Mouse (Mus musculus): ENCODE data around the gene Tfpi. TPM values are rescaled to one million over a fixed set of nuclear protein-coding genes. Genes with fewer than 3 reads are reported as not detected.

The Tfpi gene
- polyA plus RNA-seq, 1 experiment from 2014 or later: 12.5 TPM

GRCm38 (mm10) chr2:84498921-84499320 is 22.3 kb upstream of the Tfpi start:
- no peak overlapping the region for H3K27ac ChIP-seq
- WGBS: 70% methylated on average over 3 of the region's 3 CpGs
- DNase-seq (ENCODE audit: low spot score): no peak
- no peaks in the 10 kb centered on the region for H3K27me3 ChIP-seq (ENCODE audit: low read depth, poor library complexity, severe bottlenecking)
- no peak overlapping the region for H3K4me3 ChIP-seq
- no peaks in the 10 kb centered on the region for H3K4me1 ChIP-seq
- no peaks in the 10 kb centered on the region for H3K9me3 ChIP-seq (replicated peaks)
- no peaks in the 10 kb centered on the region for H3K36me3 ChIP-seq

GRCm38 (mm10) chr2:84495108-84495507 is 18.5 kb upstream of the Tfpi start:
- no peaks in the 10 kb centered on the region for H3K36me3 ChIP-seq
- H3K27me3 ChIP-seq (ENCODE audit: low read depth, poor library complexity, severe bottlenecking): no peaks in the 10 kb centered on the region
- no peaks in the 10 kb centered on the region for H3K4me1 ChIP-seq
- no peak overlapping the region for H3K4me3 ChIP-seq
- H3K27ac ChIP-seq: no peak overlapping the region
- no peaks in the 10 kb centered on the region for H3K9me3 ChIP-seq (replicated peaks)
- WGBS: 91% methylated on average over 3 of the region's 3 CpGs
- DNase-seq (ENCODE audit: low spot score): no peak

DNA sequence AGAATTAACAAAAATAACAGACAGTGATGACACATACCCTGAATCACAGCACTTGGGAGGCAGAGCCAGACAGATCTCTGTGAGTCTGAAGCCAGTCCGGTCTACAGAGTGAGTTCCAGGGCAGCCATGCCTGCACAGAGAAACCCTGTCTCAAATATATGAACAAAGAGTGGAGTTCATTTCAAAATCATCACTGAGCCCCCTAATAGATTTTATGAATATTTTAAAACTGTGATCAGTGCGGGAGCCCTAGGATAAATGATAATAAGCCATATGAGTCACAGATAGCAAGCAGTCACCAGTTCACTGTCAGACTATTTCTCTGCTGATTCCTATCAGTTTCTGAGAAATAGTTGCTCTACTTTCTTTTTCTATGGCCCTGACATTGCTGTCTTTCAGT is 17.1 kb upstream of the Tfpi start:
- no peaks in the 10 kb centered on the region for H3K9me3 ChIP-seq (replicated peaks)
- no peak overlapping the region for H3K4me3 ChIP-seq
- H3K4me1 ChIP-seq: no peaks in the 10 kb centered on the region
- H3K27ac ChIP-seq: no peak overlapping the region
- 92% methylated on average over 2 of the region's 2 CpGs for WGBS
- no peaks in the 10 kb centered on the region for H3K27me3 ChIP-seq (ENCODE audit: low read depth, poor library complexity, severe bottlenecking)
- H3K36me3 ChIP-seq: no peaks in the 10 kb centered on the region
- no peak for DNase-seq (ENCODE audit: low spot score)

- Histone ChIP-seq H3K4me1 (no peaks in the 10 kb centered on the region), H3K4me3 (no peak overlapping the region), H3K27ac (no peak overlapping the region), H3K27me3 (ENCODE audit: low read depth, poor library complexity, severe bottlenecking) (no peaks in the 10 kb centered on the region), H3K36me3 (no peaks in the 10 kb centered on the region), H3K9me3 (replicated peaks) (no peaks in the 10 kb centered on the region)
- no peak for DNase-seq (ENCODE audit: low spot score)
- WGBS: 85% methylated on average over 1 of the region's 1 CpGs
Observed at GRCm38 (mm10) chr2:84491715-84492114, 15.1 kb upstream of the Tfpi start.

DNA sequence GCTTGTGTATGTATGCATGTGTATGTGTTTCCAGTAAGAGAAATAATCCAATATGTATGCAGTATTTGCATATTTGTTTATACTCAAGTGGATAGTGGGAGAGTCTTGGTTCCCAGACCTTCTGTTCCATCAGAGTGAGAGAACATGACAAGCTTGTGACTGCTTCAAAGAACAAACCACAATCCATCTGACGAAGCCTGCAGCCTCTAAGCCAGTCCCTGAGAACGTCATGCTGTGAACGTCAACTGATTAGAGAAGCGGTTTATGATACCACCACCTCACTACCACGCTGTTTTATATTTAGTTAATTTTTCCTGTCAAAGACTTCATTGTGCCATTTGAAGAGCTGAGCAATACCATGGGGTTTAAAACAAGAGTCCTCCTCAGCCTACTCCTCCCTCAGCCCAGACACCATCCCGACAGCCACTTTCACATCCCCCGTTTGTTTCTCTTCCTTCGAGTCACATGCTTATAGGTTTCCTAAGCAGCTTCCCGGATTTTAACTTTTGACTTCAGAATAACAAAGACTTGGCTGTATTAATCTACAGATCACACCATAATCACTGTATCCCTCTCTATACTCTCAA is 11.2 kb upstream of the Tfpi start:
- H3K9me3 ChIP-seq (replicated peaks): no peaks in the 10 kb centered on the region
- DNase-seq (ENCODE audit: low spot score): no peak
- H3K4me1 ChIP-seq: no peaks in the 10 kb centered on the region
- no peak overlapping the region for H3K27ac ChIP-seq
- no peaks in the 10 kb centered on the region for H3K27me3 ChIP-seq (ENCODE audit: low read depth, poor library complexity, severe bottlenecking)
- no peaks in the 10 kb centered on the region for H3K36me3 ChIP-seq
- WGBS: 80% methylated on average over 9 of the region's 9 CpGs
- no peak overlapping the region for H3K4me3 ChIP-seq

DNA sequence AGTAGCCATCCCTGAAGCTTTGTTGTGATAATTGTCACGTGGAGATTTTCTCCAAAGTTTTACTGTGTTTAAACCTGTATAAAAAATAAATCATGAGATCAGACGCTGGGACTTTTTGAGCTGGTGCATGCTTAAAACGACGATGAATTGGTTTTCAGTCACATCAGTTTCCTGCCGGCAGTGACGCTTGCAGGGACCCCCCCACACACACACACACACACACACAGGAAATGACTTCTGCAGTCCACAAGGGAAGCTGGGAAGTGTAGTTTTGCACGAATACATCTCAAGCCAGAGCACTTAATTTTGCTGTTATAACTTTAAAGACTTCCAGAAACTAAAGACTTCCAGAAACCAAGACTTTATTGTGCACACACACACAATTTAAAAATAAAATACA is 5.3 kb upstream of the Tfpi start:
- Histone ChIP-seq H3K36me3 (no peaks in the 10 kb centered on the region), H3K9me3 (replicated peaks) (no peaks in the 10 kb centered on the region), H3K4me3 (peak overlapping the region; percentile 22; the same call in 1 of the 2 replicates), H3K27ac (no peak overlapping the region), H3K27me3 (ENCODE audit: low read depth, poor library complexity, severe bottlenecking) (no peaks in the 10 kb centered on the region), H3K4me1 (peaks cover 5% of the 10 kb centered on the region)
- WGBS: 58% methylated on average over 7 of the region's 7 CpGs
- DNase-seq (ENCODE audit: low spot score): peak; percentile 51

DNA sequence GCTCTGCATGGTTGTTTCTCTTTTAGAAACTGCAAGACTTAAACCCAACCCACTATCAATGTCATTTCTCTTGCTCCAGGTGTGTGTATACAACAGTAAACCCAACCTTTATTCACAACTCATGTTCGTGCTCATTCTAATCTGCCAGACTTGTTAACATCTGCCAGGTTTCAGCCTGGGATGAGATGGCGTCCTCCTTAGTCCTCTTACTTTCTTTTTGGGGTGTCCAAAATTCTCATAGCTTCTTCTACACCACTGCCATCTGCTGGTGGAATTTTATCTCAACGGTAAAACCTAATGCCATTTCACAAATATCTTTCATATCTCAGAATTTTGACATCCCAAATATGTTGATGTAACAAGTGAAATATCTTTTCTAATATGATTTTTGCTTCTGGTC is 2.5 kb upstream of the Tfpi start:
- no peak overlapping the region for H3K4me3 ChIP-seq
- DNase-seq (ENCODE audit: low spot score): no peak
- H3K4me1 ChIP-seq: peaks cover 32% of the 10 kb centered on the region
- no peaks in the 10 kb centered on the region for H3K36me3 ChIP-seq
- H3K27me3 ChIP-seq (ENCODE audit: low read depth, poor library complexity, severe bottlenecking): no peaks in the 10 kb centered on the region
- WGBS: 37% methylated on average over 3 of the region's 3 CpGs
- no peaks in the 10 kb centered on the region for H3K9me3 ChIP-seq (replicated peaks)
- no peak overlapping the region for H3K27ac ChIP-seq

DNA sequence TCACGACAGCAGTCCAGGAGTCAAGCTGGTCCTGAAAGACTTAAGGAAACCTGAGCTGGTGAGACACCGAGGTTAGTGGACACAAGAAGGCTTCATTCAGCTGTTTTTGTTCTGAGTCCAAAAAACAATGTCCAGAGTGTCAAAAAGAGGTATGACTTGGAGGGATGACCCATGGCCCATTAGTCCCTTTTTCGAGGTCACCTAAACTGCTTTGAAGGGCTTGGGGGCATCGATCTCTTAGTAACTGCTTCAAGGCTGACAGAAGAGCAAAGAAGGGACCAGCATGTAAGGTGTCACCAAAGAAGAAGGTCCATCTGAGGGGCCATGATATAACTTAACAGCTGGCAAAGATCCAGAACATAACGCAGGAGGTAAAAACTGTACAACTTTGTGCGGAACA is 1.2 kb upstream of the Tfpi start:
- Histone ChIP-seq H3K4me3 (no peak overlapping the region), H3K27ac (peak overlapping the region; percentile 36; the same call in 1 of the 2 replicates), H3K4me1 (peaks cover 33% of the 10 kb centered on the region), H3K9me3 (replicated peaks) (no peaks in the 10 kb centered on the region), H3K36me3 (no peaks in the 10 kb centered on the region), H3K27me3 (ENCODE audit: low read depth, poor library complexity, severe bottlenecking) (no peaks in the 10 kb centered on the region)
- 89% methylated on average over 6 of the region's 6 CpGs for WGBS
- DNase-seq (ENCODE audit: low spot score): no peak

DNA sequence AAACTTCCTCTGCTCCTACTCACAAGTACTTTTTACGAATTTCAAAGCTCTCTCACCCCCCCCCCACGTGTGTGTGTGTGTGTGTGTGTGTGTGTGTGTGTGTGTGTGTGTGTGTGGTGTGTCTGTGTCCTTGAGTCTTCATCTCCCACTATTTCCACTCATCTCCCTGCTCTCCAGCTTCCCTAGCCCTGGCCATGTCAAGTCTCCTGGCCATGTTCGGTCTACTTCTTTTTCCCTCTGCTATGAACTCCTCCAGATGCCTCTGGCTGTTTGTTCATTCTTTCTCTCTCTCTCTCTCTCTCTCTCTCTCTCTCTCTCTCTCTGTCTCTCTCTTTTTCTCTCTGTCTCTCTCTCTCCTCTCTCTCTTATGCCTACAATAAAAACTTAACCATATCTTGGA is 444 bp downstream of the Tfpi start:
- no peaks in the 10 kb centered on the region for H3K27me3 ChIP-seq (ENCODE audit: low read depth, poor library complexity, severe bottlenecking)
- no peaks in the 10 kb centered on the region for H3K9me3 ChIP-seq (replicated peaks)
- H3K27ac ChIP-seq: peak overlapping the region; percentile 65
- 50% methylated on average over 3 of the region's 3 CpGs for WGBS
- H3K4me1 ChIP-seq: peaks cover 33% of the 10 kb centered on the region
- no peak for DNase-seq (ENCODE audit: low spot score)
- H3K4me3 ChIP-seq: peak overlapping the region; percentile 30
- no peaks in the 10 kb centered on the region for H3K36me3 ChIP-seq

DNA sequence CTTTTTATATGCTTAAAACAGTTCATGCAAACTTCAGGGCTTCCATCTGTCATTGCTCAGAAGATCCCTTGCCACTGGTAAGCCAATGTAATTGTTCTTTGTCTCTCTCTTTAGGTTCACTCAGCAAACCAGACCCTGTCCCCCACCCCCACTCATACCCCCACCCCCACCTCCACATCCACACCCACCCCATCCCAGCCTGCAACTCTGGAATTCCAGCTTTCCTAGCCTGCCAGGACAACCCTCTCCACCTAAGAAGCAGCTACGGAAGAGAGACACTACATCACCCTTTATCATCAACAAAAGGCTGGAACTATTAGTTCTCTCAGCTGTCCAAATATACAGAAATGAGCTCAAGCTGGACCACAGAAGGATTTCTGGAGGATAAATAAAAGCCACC is 974 bp downstream of the Tfpi start:
- peak overlapping the region; percentile 65 for H3K27ac ChIP-seq
- H3K9me3 ChIP-seq (replicated peaks): no peaks in the 10 kb centered on the region
- peaks cover 33% of the 10 kb centered on the region for H3K4me1 ChIP-seq
- WGBS: 14% methylated on average over 1 of the region's 1 CpGs
- H3K36me3 ChIP-seq: no peaks in the 10 kb centered on the region
- no peaks in the 10 kb centered on the region for H3K27me3 ChIP-seq (ENCODE audit: low read depth, poor library complexity, severe bottlenecking)
- H3K4me3 ChIP-seq: peak overlapping the region; percentile 30
- no peak for DNase-seq (ENCODE audit: low spot score)

DNA sequence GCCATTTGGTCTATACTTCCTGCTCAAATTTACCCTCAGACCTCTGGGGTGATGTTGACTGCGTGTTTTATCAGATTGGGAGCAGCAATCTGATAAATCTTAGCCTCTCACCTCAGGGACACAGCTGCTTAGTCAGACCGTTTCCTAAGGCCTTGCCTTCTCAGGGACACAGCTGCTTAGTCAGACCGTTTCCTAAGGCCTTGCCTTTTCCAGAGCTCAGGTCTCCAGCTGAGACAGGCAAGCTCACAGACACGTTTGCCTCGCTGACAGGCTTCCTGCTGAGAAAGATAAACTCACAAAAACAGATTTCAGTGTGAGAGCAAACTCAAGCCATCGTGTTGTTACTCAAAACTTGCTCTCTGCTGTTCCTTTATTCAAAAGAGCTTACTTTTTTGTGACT is 1.9 kb downstream of the Tfpi start:
- Histone ChIP-seq H3K27me3 (ENCODE audit: low read depth, poor library complexity, severe bottlenecking) (no peaks in the 10 kb centered on the region), H3K4me3 (no peak overlapping the region), H3K9me3 (replicated peaks) (no peaks in the 10 kb centered on the region), H3K36me3 (no peaks in the 10 kb centered on the region), H3K4me1 (peaks cover 33% of the 10 kb centered on the region), H3K27ac (peak overlapping the region; percentile 73)
- no peak for DNase-seq (ENCODE audit: low spot score)
- WGBS: 4% methylated on average over 6 of the region's 6 CpGs

- 76% methylated on average over 14 of the region's 14 CpGs for WGBS
- Histone ChIP-seq H3K27ac (peak overlapping the region; percentile 73), H3K4me3 (no peak overlapping the region), H3K27me3 (ENCODE audit: low read depth, poor library complexity, severe bottlenecking) (no peaks in the 10 kb centered on the region), H3K9me3 (replicated peaks) (no peaks in the 10 kb centered on the region), H3K36me3 (no peaks in the 10 kb centered on the region), H3K4me1 (peaks cover 33% of the 10 kb centered on the region)
- DNase-seq (ENCODE audit: low spot score): no peak
Observed at GRCm38 (mm10) chr2:84473941-84474530, 2.5 kb downstream of the Tfpi start.

DNA sequence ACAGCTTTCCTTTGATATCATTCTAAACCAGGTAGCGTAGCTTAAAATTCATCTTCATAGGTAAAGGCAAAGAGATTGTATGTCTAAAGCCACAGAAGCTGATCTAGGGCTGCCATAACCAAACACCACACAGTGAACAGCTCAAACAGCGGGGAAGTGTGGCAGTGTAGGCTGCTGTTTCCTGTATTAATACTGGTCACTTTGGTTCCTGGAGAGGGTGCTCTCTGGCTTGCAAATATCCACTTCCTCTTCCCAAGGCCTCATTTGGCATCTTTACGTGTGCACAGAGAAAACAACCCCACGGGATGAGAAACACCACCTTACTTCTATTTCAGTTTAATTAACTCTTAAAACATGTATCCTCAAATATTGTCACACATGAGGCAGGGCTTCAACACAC is 9.2 kb downstream of the Tfpi start:
- no peaks in the 10 kb centered on the region for H3K27me3 ChIP-seq (ENCODE audit: low read depth, poor library complexity, severe bottlenecking)
- 90% methylated on average over 4 of the region's 4 CpGs for WGBS
- H3K27ac ChIP-seq: no peak overlapping the region
- H3K4me1 ChIP-seq: no peaks in the 10 kb centered on the region
- no peak overlapping the region for H3K4me3 ChIP-seq
- no peaks in the 10 kb centered on the region for H3K36me3 ChIP-seq
- DNase-seq (ENCODE audit: low spot score): no peak
- no peaks in the 10 kb centered on the region for H3K9me3 ChIP-seq (replicated peaks)

- H3K9me3 ChIP-seq (replicated peaks): no peaks in the 10 kb centered on the region
- WGBS: 50% methylated on average over 7 of the region's 7 CpGs
- H3K36me3 ChIP-seq: no peaks in the 10 kb centered on the region
- no peak overlapping the region for H3K4me3 ChIP-seq
- no peaks in the 10 kb centered on the region for H3K27me3 ChIP-seq (ENCODE audit: low read depth, poor library complexity, severe bottlenecking)
- H3K4me1 ChIP-seq: no peaks in the 10 kb centered on the region
- H3K27ac ChIP-seq: no peak overlapping the region
- no peak for DNase-seq (ENCODE audit: low spot score)
Observed at GRCm38 (mm10) chr2:84464956-84465355, 11.6 kb downstream of the Tfpi start.

All from limb, embryonic 10.5 days (tissue).